Comparison of ENCODE assay signal across 31 mouse cellular contexts in genomic region chr1:152517057-152517570, GRCm38 (mm10).
A peak's percentile ranks its signal among the peaks of the same experiment; 100 is the strongest.
DNase-seq lines count a peak whose midpoint lies in the region; ATAC-seq and TF ChIP-seq lines count a peak whose summit lies in the region.
"Had no signal": no experiment of that assay in that cellular context is flagged by ENCODE, and none has a peak within 500 bp of the region (broad histone marks: within the 10 kb centered on the region; RNA-seq: fewer than 3 reads in every experiment).

No protein-coding gene starts in this region.

- no peak for DNase-seq in intestine, embryonic 14.5 days (ENCODE audit: low spot score)
- DNase-seq in lung, postnatal 14 days: no peak
- peak; percentile 34 for DNase-seq in lung, postnatal 36 days
- DNase-seq in lung, adult 18-20 months: no peak
- DNase-seq in ZHBTc4 (ENCODE audit: low read depth, low spot score): peak; percentile 61
- no peak for DNase-seq in hindbrain, postnatal 0 days (ENCODE audit: low spot score)
- DNase-seq: adrenal gland, adult 8-10 months; adrenal gland, postnatal 25 days; cerebellum, adult 11-12 months; cerebellum, adult 8-10 months; cerebellum, postnatal 10 days; cerebellum, postnatal 36 days; embryo, embryonic 11 days; gastrocnemius, postnatal 25 days; heart, adult 18-20 months; heart, postnatal 10 days; heart, postnatal 36 days had no signal

- peaks cover 43% of the 10 kb centered on the region for H3K36me3 ChIP-seq in intestine, embryonic 14.5 days (ENCODE audit: control insufficient read depth, insufficient read depth, low read length)
- peaks cover 39% of the 10 kb centered on the region for H3K36me3 ChIP-seq in intestine, postnatal 0 days (ENCODE audit: control insufficient read depth, insufficient read depth)
- H3K36me3 ChIP-seq in lung, embryonic 16.5 days (ENCODE audit: control insufficient read depth, insufficient read depth, low read length): peaks cover 7% of the 10 kb centered on the region; the same call in 1 of the 2 replicates
- H3K36me3 ChIP-seq in hindbrain, postnatal 0 days (ENCODE audit: insufficient read depth, low read length): peaks cover 10% of the 10 kb centered on the region; the same call in 1 of the 2 replicates
- H3K36me3 ChIP-seq: forebrain, embryonic 15.5 days; G1E had no signal

- no peak overlapping the region for H3K4me2 ChIP-seq in intestine, embryonic 14.5 days (ENCODE audit: low read length)
- no peak overlapping the region for H3K4me2 ChIP-seq in intestine, postnatal 0 days (replicated peaks; ENCODE audit: low read depth)
- no peak overlapping the region for H3K4me2 ChIP-seq in lung, embryonic 16.5 days (ENCODE audit: low read depth, low read length)
- no peak overlapping the region for H3K4me2 ChIP-seq in hindbrain, postnatal 0 days (ENCODE audit: low read depth, low read length)
- H3K4me2 ChIP-seq: embryonic facial prominence, embryonic 13.5 days; forebrain, embryonic 12.5 days; forebrain, embryonic 15.5 days; heart, embryonic 12.5 days; heart, embryonic 15.5 days; hindbrain, embryonic 13.5 days had no signal

- no peak overlapping the region for H3K9ac ChIP-seq in intestine, embryonic 14.5 days (ENCODE audit: low read length)
- H3K9ac ChIP-seq in intestine, postnatal 0 days (ENCODE audit: low read depth, low read length): no peak overlapping the region
- H3K9ac ChIP-seq in lung, embryonic 16.5 days (ENCODE audit: low read length): no peak overlapping the region
- H3K9ac ChIP-seq in hindbrain, postnatal 0 days (replicated peaks; ENCODE audit: low read length): no peak overlapping the region
- H3K9ac ChIP-seq: embryonic facial prominence, embryonic 13.5 days; forebrain, embryonic 12.5 days; forebrain, embryonic 15.5 days; heart, embryonic 12.5 days; heart, embryonic 15.5 days; hindbrain, embryonic 13.5 days had no signal

- H3K27ac ChIP-seq in intestine, embryonic 14.5 days (ENCODE audit: low read depth): no peak overlapping the region
- H3K27ac ChIP-seq in intestine, postnatal 0 days (ENCODE audit: low read depth, low read length): no peak overlapping the region
- H3K27ac ChIP-seq in lung, embryonic 16.5 days (ENCODE audit: low read length): no peak overlapping the region
- no peak overlapping the region for H3K27ac ChIP-seq in hindbrain, postnatal 0 days
- H3K27ac ChIP-seq: embryonic facial prominence, embryonic 10.5 days; embryonic facial prominence, embryonic 13.5 days; forebrain, embryonic 12.5 days; forebrain, embryonic 15.5 days; heart, embryonic 15.5 days; hindbrain, embryonic 10.5 days; hindbrain, embryonic 13.5 days had no signal

- H3K4me3 ChIP-seq in intestine, embryonic 14.5 days (ENCODE audit: low read depth, low read length): no peak overlapping the region
- H3K4me3 ChIP-seq in intestine, postnatal 0 days (ENCODE audit: low read depth, low read length): no peak overlapping the region
- H3K4me3 ChIP-seq in lung, embryonic 16.5 days (ENCODE audit: low read length): no peak overlapping the region
- no peak overlapping the region for H3K4me3 ChIP-seq in hindbrain, postnatal 0 days (ENCODE audit: low read length)
- H3K4me3 ChIP-seq: embryonic facial prominence, embryonic 10.5 days; embryonic facial prominence, embryonic 13.5 days; erythroblast, embryonic 14.5 days; forebrain, embryonic 12.5 days; forebrain, embryonic 15.5 days; heart, embryonic 12.5 days; heart, embryonic 15.5 days; hindbrain, embryonic 10.5 days; hindbrain, embryonic 13.5 days had no signal

- H3K27me3 ChIP-seq in intestine, embryonic 14.5 days (replicated peaks; ENCODE audit: control insufficient read depth, insufficient read depth, low read length): no peaks in the 10 kb centered on the region
- H3K27me3 ChIP-seq in intestine, postnatal 0 days (replicated peaks; ENCODE audit: control insufficient read depth, insufficient read depth, low read length): no peaks in the 10 kb centered on the region
- H3K27me3 ChIP-seq in lung, embryonic 16.5 days (ENCODE audit: control insufficient read depth, insufficient read depth, low read depth, low read length): no peaks in the 10 kb centered on the region
- no peaks in the 10 kb centered on the region for H3K27me3 ChIP-seq in hindbrain, postnatal 0 days (ENCODE audit: insufficient read depth, low read length)
- H3K27me3 ChIP-seq: embryonic facial prominence, embryonic 13.5 days; forebrain, embryonic 12.5 days; forebrain, embryonic 15.5 days; heart, embryonic 12.5 days; heart, embryonic 15.5 days; hindbrain, embryonic 13.5 days; Patski had no signal

- H3K9me3 ChIP-seq in intestine, embryonic 14.5 days (ENCODE audit: control insufficient read depth, low read length): no peaks in the 10 kb centered on the region
- no peaks in the 10 kb centered on the region for H3K9me3 ChIP-seq in intestine, postnatal 0 days (ENCODE audit: control insufficient read depth)
- no peaks in the 10 kb centered on the region for H3K9me3 ChIP-seq in lung, embryonic 16.5 days (ENCODE audit: control insufficient read depth, low read length)
- H3K9me3 ChIP-seq in hindbrain, postnatal 0 days (ENCODE audit: low read length): no peaks in the 10 kb centered on the region
- H3K9me3 ChIP-seq: embryonic facial prominence, embryonic 10.5 days; embryonic facial prominence, embryonic 13.5 days; forebrain, embryonic 12.5 days; forebrain, embryonic 15.5 days; heart, embryonic 12.5 days; heart, embryonic 15.5 days; hindbrain, embryonic 10.5 days; hindbrain, embryonic 13.5 days had no signal

- 0 out of 2 replicates have a peak, but pooled peaks have one; percentile 29 for ATAC-seq in intestine, embryonic 14.5 days (replicated peaks; ENCODE audit: low FRiP score, low TSS enrichment, low read depth)
- no peak for ATAC-seq in intestine, postnatal 0 days
- ATAC-seq in lung, embryonic 16.5 days (ENCODE audit: low read depth): 0 out of 2 replicates have a peak, but pooled peaks have one; percentile 34
- ATAC-seq in hindbrain, postnatal 0 days: no peak
- ATAC-seq: activated CD4-positive, CD25-positive, alpha-beta regulatory T cell, adult 4 months; forebrain, embryonic 15.5 days; Patski had no signal

- no peak for TF ChIP-seq CTCF in intestine, postnatal 0 days (IDR thresholded peaks at IDR 0.05; ENCODE audit: low read depth)
- no peak for TF ChIP-seq CTCF in hindbrain, postnatal 0 days (IDR thresholded peaks at IDR 0.05; ENCODE audit: low read depth)

- no peaks in the 10 kb centered on the region for H3K4me1 ChIP-seq in intestine, embryonic 14.5 days (replicated peaks; ENCODE audit: control insufficient read depth, insufficient read depth, low read length)
- H3K4me1 ChIP-seq in intestine, postnatal 0 days (replicated peaks; ENCODE audit: control insufficient read depth, insufficient read depth, low read length): no peaks in the 10 kb centered on the region
- H3K4me1 ChIP-seq in lung, embryonic 16.5 days (replicated peaks; ENCODE audit: control insufficient read depth, insufficient read depth, low read length): no peaks in the 10 kb centered on the region
- no peaks in the 10 kb centered on the region for H3K4me1 ChIP-seq in hindbrain, postnatal 0 days (ENCODE audit: insufficient read depth, low read length)
- H3K4me1 ChIP-seq: forebrain, embryonic 12.5 days; forebrain, embryonic 15.5 days had no signal

- WGBS in intestine, embryonic 14.5 days: 56% methylated on average over 4 of the region's 4 CpGs
- 66% methylated on average over 4 of the region's 4 CpGs for WGBS in intestine, postnatal 0 days
- WGBS in lung, embryonic 16.5 days: 49% methylated on average over 4 of the region's 4 CpGs
- WGBS in hindbrain, postnatal 0 days: 81% methylated on average over 4 of the region's 4 CpGs

Comparison
In these comparisons a context has a peak if more than half of its experiments do, and no peak if none do; other contexts are left out.
1. ATAC-seq: peak in intestine, embryonic 14.5 days (single experiment) and lung, embryonic 16.5 days (single experiment); none in intestine, postnatal 0 days (single experiment) and hindbrain, postnatal 0 days (single experiment).
2. DNase-seq: peak in lung, postnatal 36 days (single experiment) and ZHBTc4 (single experiment); none in intestine, embryonic 14.5 days (single experiment), lung, postnatal 14 days (single experiment), lung, adult 18-20 months (0 of 2) and hindbrain, postnatal 0 days (single experiment).